Mouse (Mus musculus): ENCODE results near the gene Klk1b16.
"Not testable (repeated sequence)": the region's sequence is repeated elsewhere in the genome, so short reads cannot be mapped to it uniquely, and the experiment has no call there.

The Klk1b16 gene

GRCm38 (mm10) chr7:44136467-44136866, at the start of gene Klk1b16:
Klk1b16 (plus strand) TSS chr7:44136767.
- DNase-seq (ENCODE audit: low spot score) = no peak

GRCm38 (mm10) chr7:44096111-44096510, 40.5 kb upstream of the Klk1b16 start:
- DNase-seq (ENCODE audit: low spot score) = no peak

GRCm38 (mm10) chr7:44102028-44102427, 34.5 kb upstream of the Klk1b16 start, which contains the start of gene Klk1b21:
Klk1b21 (plus strand) TSS chr7:44102328.
- DNase-seq (ENCODE audit: low spot score) = not testable (repeated sequence)

- no peak for DNase-seq (ENCODE audit: low spot score)
Observed at GRCm38 (mm10) chr7:44112373-44112772, 24.2 kb upstream of the Klk1b16 start, which contains the start of gene Klk1b22. Klk1b22 (plus strand) TSS chr7:44112673.

GRCm38 (mm10) chr7:44123445-44123844, 13.1 kb upstream of the Klk1b16 start:
- DNase-seq (ENCODE audit: low spot score) = no peak

GRCm38 (mm10) chr7:44179299-44180045, 42.9 kb downstream of the Klk1b16 start:
- DNase-seq (ENCODE audit: low spot score) = no peak

- DNase-seq (ENCODE audit: low spot score) = not testable (repeated sequence)
Observed at GRCm38 (mm10) chr7:44186516-44186915, 49.9 kb downstream of the Klk1b16 start.

GRCm38 (mm10) chr7:44187936-44188335, 51.4 kb downstream of the Klk1b16 start, which contains the start of gene Klk1b24:
Klk1b24 (plus strand) TSS chr7:44188236.
- not testable (repeated sequence) for DNase-seq (ENCODE audit: low spot score)

All from embryo, embryonic 10.5 days (tissue).